Mouse (Mus musculus): ENCODE data around the gene Fgfr2.

DNA sequence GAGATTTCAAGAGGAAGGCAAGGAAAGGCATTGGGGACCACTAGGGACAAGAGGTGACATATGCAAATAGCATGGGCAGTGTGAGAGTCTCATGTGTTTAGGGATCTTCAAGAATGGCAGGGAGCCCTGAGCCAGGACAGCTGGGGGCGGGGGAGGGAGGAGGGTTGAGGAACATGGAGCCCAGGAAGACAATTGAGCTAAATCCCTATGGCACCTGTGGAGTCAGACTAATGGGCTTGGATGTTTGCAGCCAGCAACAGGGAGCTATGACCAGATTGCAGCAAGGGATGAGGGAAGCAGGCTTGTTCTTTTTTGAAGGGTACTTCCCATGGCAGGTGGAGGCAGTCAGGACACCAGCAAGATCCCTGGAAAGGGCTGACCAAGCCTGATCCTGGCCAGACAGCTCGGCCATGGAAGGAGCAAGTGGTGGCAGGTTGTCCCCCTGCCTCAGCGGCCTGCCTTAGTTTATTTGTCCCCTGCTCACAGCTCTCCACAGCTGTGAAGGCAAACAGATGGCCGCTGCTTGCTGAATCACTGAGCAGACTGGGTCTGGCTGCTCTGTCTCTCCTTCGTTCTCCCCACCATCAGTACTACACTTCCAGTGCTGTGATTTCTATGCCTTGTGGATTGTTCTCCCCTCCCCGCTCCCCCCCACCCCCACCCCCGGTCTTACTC lies 737.6 kb downstream of the Fgfr2 start:
- TF ChIP-seq POLR2A (IDR thresholded peaks at IDR 0.05; ENCODE audit: insufficient read length, low read depth): no peak
- no peak for TF ChIP-seq TCF3 (IDR thresholded peaks at IDR 0.05; ENCODE audit: insufficient read length, low read depth)
- no peak for TF ChIP-seq MAX (IDR thresholded peaks at IDR 0.05; ENCODE audit: low read depth)
- TF ChIP-seq MYOG (IDR thresholded peaks at IDR 0.05; ENCODE audit: control insufficient read depth in 1 of 3, insufficient read depth in 1 of 3, insufficient read length in 2 of 3, low read depth in 2 of 3): peak in 2 of 3 experiments; percentile 6 to 53
- TF ChIP-seq SRF (IDR thresholded peaks at IDR 0.05; ENCODE audit: control insufficient read depth, insufficient read length, low read depth): no peak
- no peak for TF ChIP-seq TCF12 (IDR thresholded peaks at IDR 0.05; ENCODE audit: insufficient read depth, poor library complexity, severe bottlenecking)
- no peak for TF ChIP-seq E2F4 (IDR thresholded peaks at IDR 0.05; ENCODE audit: insufficient read depth)
- no peak for TF ChIP-seq CEBPB (IDR thresholded peaks at IDR 0.05; ENCODE audit: insufficient read depth, poor library complexity, severe bottlenecking)
- TF ChIP-seq REST (IDR thresholded peaks at IDR 0.05; ENCODE audit: insufficient read depth, insufficient read length): no peak
- no peak for TF ChIP-seq POLR2AphosphoS2 (IDR thresholded peaks at IDR 0.05; ENCODE audit: insufficient read length, low read depth)
- TF ChIP-seq MYOD1 (IDR thresholded peaks at IDR 0.05; ENCODE audit: control insufficient read depth in 1 of 3, insufficient read length in 2 of 3, low read depth in 2 of 3): peak in 1 of 3 experiments; percentile 29
